Mouse (Mus musculus): ENCODE measurements around the gene Megf6.

Megf6 gene

DNA sequence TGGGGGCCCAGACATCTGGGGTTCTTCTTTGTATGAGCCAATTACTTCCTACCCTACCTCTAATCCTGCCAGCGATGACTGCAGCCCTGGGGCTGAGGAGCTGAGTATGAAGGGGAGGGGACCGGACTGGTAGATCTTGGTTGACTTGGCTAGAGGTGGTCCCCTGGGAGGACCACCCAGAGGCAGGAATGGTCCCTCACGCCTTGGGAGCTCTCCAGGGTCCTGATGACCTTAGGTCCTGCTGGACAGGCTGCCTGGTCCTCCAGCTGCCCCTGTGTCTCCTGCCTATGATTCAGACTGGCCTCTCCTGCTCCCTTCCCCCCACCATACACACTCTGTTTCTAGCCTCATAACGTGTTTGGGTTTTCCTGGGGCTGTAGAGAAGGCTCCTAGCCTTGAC lies 91.5 kb downstream of the Megf6 start:
- DNase-seq: no peak

DNA sequence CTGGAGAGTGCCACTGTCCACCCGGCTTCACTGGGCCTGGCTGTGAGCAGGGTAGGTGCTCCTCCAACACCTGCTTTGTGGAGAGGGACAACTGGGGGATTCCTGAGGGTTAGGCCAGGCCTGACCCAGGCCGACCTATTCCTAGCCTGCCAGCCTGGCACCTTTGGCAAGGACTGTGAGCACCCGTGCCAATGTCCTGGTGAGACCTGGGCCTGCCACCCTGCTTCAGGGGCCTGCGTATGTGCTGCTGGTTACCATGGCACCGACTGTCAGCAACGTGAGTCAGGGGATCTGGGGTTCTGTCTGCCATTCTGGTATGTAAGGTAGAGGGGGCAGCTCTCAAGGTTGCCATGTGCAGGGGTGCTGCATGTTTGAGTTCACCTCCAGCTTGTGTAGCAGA lies 97.0 kb downstream of the Megf6 start:
- DNase-seq: no peak

DNA sequence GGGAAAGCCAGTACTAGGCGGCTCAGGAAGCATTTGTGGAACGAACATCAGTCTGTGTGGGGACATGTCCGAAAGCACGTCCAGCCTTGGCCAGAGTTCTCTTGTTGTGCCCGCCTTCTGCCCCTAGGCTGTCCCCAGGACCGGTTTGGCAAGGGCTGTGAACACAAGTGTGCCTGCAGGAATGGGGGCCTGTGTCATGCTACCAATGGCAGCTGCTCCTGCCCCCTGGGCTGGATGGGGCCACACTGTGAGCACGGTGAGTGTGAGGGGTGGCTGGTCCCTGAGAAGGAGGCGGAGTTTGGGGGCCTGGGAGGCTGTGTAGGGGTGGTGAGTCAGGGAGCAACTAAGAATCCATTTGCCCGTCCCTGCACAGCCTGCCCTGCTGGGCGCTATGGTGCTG lies 99.0 kb downstream of the Megf6 start:
- no peak for DNase-seq

DNA sequence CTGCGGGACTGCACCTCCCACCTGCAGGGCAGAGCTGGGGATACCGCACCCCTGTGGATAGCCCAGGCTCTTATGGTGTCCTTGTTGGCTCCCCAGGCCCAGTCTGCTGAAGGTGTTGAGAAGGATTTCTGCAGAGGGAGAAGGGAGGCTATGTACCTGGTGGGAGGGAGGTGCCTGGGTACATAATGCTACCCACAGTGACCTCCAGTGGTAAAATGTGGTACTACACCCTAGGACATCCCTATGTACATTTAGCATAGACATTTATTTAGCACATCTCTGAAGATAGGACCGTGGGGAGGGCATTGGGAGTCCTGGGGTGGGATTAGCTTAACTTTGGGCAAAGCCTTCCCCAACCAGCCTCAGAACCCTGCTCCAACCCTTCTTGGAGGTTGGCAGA lies 102.5 kb downstream of the Megf6 start:
- DNase-seq: peak in 1 of 2 experiments; percentile 7

DNA sequence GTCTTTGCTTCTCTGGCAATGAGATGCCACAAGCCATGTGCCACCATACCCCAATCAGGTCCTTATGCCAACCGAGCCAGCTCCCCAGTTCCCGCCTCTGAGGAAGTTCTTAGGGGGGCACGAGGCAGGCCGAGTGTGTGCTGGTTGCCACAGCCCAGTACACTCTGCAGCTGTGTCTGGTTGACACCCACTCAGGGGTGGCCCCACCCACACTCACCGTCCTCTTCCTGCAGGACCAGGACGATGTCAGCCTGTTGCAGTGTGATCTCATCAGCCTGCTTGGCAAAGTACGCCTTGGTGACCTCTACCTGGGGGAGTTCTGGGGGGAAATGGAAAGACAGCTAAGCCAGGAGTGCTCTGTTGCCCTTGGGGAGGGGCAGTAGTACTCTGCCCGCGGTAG lies 109.0 kb downstream of the Megf6 start:
- no peak for DNase-seq

DNA sequence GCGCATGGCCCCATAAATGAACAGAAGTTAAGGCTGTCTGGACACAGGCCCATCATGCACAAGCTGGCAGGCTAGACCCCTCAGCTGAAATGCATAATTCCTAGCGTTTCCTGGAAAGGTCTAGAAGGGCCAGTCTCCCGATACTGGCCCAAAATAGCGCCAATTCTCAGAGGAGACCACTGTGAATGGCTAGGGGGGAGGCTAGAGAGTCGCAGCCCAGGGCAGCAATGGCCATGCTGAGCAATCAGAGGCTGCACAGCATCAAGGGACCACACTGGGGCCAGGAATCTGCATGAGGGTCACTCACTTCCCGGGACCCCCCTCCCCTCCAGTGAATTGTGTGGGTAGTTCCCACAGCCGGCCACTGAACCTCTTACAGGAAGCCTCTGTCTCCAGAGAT lies 113.1 kb downstream of the Megf6 start:
- DNase-seq: no peak

DNA sequence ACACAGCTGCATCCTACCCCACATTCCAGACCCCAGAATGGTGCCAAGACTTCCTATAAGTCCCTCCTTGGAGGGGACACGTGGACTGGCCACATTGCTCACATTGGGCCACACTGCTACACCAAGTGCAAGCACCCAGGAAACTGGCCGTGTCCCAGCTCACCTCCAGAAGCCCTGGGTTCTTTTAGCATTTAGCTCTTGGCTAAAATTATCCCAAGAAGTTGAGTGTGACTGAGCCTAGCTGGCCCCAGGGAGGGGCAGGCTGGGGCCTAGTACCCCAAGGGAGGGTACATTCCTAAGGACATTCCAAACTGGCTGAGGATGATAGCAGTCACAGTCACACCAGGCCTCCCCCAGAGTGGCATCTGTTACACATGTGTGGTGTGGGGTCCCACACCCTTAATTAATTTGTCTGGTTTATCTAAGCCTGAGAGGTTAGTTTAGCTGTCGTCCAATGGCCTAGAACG lies 123.2 kb downstream of the Megf6 start:
- DNase-seq: no peak

DNA sequence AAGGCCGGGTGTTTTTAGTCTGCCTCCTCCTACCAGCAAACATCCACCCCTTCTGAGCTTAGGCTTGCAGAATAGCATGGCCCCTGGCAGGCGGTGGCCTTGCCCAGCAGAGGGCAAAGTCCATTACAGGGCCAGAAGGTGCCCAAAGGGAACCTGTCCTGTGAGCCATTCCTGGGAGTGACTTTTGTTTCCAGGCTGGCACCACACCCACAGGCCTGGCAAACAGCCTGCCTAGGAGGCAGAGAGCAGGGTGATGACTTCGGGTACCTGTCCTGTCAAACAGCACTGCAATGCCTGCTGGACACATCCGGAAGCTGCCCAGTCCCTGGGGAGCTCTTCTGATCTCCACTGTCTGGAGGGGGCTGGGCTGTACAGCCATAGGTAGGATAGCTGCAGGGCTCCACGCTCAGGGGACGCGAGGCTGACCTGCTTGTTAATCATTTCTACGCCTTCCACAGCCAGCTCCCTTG lies 123.8 kb downstream of the Megf6 start:
- no peak for DNase-seq

DNA sequence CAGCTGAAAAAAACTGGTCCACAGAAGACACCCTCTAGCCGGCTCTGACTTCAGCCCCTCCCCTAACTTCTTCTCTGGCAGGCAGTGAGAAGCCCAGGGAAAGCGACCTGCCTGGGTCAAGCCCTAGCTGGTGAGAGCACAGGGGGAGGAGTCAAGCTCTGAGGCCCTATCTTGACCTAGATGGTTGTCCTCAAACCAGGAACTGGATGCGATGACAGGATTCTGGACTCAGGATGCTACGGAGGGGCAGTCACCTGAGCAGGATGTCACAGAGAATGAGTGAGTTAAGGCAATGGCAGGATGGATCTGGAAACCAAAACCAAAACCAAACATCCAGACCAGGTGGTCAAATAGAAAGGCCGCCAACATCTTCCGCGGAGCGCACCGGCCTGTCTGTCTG lies 127.2 kb downstream of the Megf6 start:
- DNase-seq: no peak

DNA sequence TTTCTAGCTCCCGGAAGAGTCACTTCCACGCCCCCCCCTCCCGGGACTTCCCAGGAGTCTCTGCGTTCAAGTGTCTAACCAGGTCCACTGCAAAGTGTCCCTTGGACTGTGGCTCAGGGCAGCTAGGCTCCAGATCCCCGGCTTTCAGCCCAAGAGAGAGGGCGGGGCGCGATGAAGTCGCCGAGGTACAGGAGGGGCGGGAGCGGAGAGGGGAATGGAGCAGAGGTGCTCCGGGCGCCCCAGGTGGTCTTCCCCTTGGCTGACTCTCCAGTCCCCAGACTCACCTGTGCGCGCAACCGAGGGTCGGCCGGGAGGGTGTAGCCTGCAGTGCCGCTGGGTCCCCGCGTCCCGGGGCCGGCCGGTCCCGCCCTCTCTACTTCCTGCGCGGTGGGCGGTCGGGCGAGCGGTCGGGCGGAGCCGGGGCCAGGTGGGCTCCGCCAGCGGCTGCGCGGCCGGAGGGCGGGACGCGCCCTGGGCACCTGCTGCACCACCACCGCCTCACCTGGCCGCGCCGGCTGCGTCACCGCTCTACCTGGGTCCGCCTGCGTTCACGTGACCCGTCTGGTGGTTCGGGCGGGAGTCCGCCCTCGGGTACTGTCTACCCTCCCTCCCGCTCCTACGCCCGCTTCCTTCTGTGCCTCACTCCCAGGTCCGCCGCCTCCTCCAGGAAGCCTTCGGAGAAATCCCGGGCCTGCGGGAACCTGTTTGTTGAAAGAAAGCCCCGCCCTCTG lies 129.2 kb downstream of the Megf6 start:
- DNase-seq: peak in 1 of 2 experiments; percentile 11

DNA sequence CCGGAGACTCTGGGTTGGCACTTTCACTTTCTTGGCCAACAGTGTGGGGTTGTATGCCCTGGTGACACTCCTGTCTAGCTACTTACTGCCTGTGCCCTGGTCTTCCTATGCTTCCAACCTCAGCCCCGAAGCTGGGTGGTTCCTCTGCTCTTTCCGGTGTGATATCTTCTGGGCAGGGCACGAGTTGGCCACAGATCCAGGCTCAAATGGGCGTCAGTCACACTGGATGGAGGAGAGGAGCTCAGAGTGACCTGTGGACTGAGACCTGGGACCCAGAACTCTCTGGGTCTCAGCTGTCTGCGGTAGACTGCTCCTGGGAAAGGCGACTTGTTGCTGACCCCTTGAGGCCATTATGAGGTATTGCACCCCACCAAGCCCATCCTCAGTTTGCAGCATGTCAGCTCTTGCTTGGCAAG lies 130.9 kb downstream of the Megf6 start, which contains the start of gene Arhgef16:
Arhgef16 (minus strand) TSS at position 211 of the 416 bp plus-strand sequence.
- DNase-seq: peak in 1 of 2 experiments; percentile 13

DNA sequence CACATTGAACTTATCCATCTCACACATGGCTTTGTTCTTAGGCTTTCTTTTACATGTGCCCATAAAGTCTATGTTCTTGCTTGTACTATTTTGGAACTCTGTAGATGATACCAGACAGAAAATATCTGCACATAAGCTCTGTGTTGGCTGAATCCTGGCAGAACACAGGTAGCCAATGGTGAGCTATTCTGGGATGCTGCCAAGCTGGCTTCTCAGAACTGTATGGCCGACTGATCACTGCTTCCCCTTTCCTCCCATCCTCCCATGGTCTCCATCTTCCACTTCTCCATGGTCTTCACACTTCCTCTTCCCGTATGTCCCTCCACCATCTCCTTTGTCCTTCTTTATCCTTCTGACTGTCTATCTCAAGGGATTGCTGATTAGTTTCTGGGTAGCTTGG lies 138.6 kb downstream of the Megf6 start:
- DNase-seq: no peak

DNA sequence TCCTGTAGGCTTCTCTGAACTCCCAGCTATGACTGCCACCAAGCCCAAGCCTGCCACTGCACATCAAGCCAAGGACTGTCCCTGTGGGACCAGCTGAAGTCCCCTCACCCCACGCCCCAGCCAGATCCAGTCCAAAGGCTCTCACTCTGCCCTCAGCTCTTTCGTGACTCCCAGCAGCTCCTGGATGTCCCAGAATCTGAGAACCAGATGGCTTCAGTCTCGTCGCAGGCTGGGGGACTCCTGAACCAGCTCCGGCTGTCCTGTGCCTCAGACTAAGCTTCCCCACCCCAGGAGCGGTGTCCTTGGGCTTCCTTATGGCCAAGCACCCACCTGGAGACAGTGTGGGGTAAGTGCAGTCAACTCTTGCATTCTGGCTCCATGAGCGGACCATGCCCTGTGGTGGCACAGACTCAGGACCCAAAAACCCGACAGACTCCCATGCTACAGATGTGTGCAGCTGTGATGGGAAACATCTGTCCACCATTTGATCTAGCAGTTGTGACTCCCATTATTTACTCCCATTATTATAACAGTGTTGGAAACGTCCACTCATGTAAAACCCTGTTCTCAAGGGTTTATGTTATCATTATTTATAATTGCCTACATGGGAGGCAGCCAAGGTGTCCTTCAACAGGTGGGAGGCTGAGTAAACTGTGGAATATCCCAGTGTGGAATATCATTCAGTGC lies 140.2 kb downstream of the Megf6 start:
- no peak for DNase-seq

DNA sequence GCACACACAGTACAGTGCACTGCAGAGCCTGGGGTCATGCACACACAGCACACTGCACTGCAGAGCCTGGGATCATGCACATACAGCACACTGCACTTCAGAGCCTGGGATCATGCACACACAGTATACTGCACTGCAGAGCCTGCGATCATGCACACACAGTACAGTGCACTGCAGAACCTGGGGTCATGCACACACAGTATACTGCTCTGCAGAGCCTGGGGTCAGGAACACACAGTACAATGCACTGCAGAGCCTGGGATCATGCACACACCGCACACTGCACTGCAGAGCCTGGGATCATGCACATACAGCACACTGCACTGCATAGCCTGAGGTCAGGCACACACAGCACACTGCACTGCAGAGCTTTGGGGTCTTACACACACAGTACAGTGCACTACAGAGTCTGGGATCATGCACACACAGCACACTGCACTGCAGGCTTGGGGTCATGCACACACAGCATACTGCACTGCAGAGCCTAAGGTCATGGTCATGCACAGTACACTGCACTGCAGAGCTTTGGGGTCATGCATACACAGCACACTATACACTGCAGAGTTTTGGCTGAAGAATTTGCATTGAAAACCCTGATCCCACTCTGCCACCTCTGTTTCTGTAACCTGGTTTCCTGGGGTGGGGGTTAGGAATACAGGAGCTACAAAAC lies 141.7 kb downstream of the Megf6 start:
- DNase-seq: no peak

DNA sequence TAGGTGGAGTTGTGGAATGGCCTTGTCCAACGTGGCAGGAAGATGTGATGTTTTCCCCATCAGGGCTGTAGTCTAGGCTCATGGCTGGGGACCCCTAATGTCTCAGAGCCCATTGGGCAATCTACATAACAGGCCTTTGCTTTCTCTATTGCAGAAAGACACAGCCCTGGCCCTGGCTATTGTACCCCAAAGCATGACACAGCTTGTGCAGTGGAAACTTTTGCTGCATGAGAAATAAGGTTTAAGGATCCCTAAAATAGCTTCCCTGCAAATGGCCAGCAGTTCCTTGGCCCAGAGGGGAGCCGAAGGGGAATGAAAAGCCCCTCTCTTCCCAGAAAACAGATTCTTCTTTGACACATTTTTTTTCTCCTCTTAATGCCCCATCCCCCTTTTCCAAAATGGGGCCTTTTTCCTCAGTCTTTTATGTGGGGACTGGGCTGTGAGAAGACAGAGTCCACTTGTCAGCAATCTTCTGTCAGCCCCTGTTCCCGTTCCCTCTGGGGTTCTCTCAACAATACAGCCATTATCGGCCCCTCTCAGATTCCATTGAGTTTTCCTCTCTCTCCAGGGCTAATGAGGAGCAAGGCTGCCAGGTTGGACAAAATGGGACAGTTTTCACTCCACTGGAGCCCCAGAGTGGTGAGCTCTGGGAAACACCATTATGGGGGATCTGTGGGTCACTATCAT lies 142.5 kb downstream of the Megf6 start:
- no peak for DNase-seq

DNA sequence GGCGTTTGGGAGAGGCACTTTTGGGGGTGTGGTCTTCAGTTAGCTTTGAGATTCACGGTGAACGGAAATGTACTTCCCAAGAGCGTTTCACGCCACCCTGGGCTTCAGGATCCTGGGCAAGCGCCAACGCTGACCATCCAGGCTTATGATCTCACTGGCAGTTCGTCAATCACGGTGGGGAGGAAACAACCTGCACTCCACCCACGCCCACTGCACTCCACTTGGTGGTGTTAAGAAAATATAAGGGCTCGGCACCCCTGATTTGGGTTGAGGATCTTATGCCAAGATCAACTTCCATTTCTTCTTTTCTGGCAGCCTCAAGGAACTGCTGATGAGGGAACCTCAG lies 143.1 kb downstream of the Megf6 start:
- DNase-seq: no peak

All from thymus, postnatal 36 days (tissue).